Mouse (Mus musculus) CD4-positive, CD25-positive, alpha-beta regulatory T cell, adult 2 months (primary cell): ENCODE results near the gene Ush1g.

Experiments used
- DNase-seq: peaks from one replicate; pipeline ENCODE4 v3.0.0-alpha.2; 2012; ENCODE audit warnings: low read depth, low spot score

Gene Ush1g

DNA sequence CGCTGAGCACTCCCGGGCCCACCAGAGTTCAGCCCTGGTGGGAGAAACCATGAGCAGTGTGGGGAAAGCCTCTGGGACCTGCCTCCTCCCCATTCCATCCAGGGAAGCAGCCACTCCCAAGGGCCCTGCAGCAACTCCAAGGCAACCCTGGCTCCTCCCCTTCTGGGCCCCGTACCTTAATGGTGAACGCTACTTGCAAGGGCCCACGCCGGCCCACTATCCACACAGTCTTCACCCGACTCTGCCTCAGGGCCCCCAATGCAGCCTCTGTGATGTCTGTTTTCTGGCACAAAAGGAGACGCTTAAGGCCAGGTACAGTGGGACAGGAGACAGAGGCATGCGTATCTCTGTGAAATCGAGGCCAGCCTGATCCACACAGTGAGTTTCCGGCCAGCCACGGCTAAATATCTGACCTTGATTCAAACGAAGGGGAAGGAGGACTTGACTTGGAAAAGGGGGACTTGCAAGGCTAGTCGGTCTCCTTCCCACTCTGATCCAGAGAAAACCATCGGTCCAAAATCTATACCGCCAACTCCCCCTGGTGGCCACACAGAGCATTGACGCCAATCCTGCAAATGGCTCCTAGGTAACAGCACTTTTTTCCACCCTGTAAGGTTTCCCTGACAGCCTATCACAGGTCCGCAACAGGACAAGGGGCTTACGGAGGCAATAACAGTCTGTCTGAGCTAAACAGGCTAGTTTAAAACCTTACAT lies 51.5 kb downstream of the Ush1g start:
- DNase-seq, result peak; percentile 70

DNA sequence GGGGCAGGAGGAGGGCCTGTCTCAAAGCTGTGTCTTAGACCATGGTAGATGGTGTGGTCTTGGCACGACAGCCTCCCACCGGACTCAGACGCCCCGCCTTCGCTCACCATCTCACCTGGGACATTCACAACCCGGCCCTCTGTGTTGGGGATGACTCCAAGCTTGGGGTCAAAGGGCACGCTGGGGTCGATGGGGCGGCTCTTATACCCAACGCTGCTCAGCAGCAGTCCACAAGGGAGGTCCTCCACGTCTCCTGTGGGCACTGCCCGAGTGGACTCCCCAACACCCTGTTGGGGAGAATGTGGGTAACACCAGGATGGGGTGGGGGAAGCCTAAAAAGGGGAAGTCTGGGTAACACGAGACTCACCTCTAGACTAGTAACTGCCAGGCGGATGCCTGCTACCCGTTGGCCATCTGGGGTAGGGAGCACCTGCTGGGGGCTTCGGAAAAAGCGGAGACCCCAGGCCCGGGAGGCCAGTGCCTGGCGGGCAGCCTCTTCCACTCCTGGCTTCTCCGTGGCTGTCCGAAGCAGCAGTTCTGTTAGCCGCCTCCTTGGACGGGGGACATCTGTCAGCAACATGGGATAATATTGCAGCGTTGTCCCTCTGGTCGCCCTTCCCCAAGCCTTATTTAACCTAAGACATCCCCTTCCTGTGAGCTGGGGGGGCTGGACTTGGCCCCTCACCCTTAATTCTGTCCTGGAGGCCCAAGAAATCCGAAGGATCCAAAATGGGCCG lies 52.3 kb downstream of the Ush1g start:
- no peak for DNase-seq

DNA sequence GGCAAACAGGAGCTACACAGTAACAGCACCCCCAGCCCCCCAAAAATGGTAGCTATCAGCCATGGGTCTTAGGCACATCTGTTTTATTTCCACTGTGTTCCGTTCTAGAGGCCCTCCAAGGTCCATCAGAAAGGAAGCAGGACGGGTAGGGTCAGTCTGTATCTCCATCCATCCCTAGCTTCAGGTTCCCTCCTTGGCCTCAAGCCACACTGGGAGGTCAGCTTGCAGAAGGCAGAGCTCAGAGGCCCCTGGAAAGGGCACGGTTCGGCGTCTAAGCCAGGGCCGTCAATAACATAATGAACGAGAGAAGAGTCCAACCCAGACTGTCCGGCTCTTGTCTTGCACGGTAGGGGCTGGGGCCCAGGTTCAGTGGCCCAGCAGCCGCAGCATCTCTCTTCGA lies 53.9 kb downstream of the Ush1g start:
- DNase-seq, result no peak

DNA sequence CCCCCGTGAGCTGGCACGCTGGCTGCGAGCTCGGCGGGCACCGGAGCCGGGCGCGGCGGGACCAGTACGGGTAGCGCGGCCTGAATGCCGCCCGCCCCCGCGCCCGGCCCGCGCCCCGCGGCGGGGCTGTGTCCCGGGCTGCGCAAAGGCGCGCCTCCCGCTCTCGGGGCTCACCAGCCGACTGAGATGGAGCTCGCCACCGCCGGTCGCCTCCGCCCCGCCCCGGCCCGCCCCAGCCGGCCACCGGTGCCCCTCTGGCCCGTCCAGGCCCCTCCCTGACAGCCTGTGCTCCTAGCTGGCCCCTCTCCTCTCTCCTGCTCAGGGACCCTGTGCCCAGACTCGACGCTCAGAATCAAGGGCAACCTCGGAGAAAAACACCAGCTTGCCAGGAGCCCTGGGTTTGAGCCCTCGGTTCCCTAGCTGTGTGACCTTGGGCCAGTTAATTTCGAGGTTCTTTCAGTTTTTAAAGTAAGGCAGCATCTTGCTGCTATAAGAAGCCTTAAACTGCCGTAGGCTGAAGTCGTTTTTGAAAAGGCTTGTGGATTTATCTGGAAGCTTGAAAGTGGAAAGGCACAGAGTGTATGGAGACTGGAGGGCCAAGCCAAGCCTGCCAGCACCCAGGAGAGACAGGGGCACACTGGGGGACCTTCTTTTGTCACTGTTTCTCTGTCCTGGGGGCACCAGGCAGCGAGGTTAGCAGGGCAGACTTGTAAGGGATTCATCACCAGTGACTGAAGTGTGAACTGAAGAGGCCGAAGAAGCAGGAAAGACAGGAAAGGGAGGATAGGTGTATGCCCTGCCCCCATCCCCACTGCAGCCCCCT lies 54.6 kb downstream of the Ush1g start, which contains the start of gene Grin2c:
Grin2c (minus strand) TSS at position 183 of the 823 bp plus-strand sequence.
- no peak for DNase-seq

DNA sequence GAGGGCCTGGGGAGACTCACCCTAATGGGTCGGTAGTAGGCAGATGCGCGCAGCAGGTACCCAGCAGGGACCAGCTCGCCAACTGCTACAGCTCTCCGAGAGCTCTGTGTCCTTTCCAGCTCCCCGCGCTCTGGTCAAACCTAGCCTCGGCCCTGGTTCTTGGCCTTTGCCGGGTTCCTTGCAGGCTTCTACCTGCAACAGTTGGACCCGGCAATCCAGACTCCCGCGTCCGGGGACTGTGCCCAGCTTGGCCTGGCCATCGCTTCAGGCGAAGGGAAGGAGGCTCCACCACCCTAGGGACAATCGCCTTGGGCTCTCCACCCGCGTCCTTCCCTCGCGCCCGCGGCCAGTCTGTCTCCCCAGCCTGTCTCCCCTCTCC lies 55.5 kb downstream of the Ush1g start:
- DNase-seq, result no peak

DNA sequence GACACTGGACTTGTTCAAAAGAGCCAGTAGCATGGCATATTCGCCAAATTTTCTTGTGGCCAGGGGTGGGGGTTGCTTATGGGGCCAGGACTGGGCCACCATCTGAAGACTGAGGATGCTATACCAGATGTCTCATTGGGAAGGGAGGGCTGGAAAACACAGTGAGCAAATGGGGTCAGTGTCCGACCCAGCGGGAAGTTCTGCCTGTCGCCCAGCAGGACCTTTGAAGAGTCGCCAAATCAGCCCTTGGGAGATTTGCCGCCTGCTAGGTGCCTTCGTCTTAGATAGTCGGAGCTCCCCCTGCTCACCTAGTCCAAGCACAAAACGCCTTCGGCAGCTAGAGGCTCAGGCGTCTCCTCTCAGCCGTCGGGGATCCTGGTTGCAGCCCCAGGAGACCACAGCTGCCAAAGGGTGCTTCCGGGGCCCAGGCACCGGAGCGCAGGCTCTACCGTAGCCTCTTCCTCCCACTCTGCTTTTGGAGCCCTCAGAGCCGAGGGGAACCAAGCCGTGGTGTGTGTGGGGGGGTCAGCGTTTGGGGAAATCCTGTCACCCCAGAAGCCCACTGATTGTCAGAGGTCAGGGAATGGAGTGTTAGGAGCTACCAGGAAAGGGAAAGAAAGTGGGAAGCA lies 56.0 kb downstream of the Ush1g start:
- DNase-seq, result peak; percentile 39
